Mouse (Mus musculus) gastrocnemius, postnatal 25 days (tissue): ENCODE measurements around the gene Acot8. TPM values are rescaled to one million over a fixed set of nuclear protein-coding genes. Genes with fewer than 3 reads are reported as not detected.
A peak's percentile ranks its signal among the peaks of the same experiment; 100 is the strongest.

Experiments
- DNase-seq: peaks from one replicate; pipeline ENCODE4 v3.0.0; 2022
- long read RNA-seq, 2 experiments: library from polyadenylated mRNA; stranded (forward); transcript quantifications; one replicate each; pipeline ENCODE4 v2.0.0; 2021
- total RNA-seq, 2 experiments: library from RNA; stranded (reverse); gene quantifications; 1 replicate in 1 of 2; 2 replicates in 1 of 2; pipeline ENCODE4 v1.2.3; 2021

Acot8 gene
- 1 to 10 TPM; 8.0 to 9.1 TPM for total RNA-seq
- long read RNA-seq, experiment 1, transcript Acot8-202 (6 exons, 1,152 nt): major isoform, 7 of 16 reads
- long read RNA-seq, experiment 1, partial matches to known transcripts: 5 of 16 reads
- long read RNA-seq, experiment 1, other reads (novel, unspliced or antisense): 1 of 16 reads
- long read RNA-seq, experiment 2, transcript Acot8-202 (6 exons, 1,152 nt): major isoform, 14 of 18 reads
- long read RNA-seq, experiment 2, partial matches to known transcripts: 2 of 18 reads
- long read RNA-seq, experiment 2, other reads (novel, unspliced or antisense): 1 of 18 reads

DNA sequence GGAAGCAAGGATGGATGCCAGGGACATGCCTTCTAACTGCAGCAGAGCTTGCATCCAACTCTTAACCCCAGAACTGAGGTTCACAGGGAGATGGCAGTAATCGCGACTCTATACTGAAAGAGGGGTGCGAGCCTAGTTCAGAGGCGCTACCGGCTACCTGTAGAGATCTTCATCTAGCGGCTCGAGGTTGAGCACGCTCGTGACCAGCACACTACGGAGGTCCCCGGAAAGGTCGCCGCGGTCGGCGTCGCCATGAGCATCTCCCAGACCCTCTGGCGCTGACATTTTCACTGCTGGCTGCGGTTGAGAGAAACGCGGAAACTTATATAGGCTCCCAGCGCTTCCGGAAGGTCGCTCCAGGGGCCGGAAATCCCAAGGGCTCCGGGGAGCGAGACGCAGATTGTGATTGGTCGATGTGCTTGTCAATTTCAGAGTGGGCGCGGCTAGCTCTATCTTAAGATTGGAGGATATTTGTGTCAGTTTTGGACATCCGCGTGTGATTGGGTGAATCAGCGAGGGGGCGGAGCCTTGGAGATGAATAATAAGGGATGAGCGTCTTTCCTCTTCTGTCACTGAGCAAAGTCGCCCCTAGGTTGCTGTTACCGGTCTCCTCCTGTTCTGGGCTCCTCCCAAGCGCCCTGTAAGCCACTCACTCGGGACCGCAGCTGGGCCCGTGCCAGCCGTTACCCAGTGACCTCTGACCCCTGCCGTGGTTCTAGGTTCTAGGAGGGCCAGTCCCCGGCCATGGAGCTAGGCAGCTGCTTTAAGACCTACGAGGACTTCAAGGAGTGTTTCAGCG lies at the start of gene Acot8, which contains the start of gene Zswim3:
Gene Acot8 (minus strand): TSS at position 350 of the 799 bp plus-strand sequence.
Gene Zswim3 (plus strand): TSS at position 566 of the 799 bp plus-strand sequence.
- peak; percentile 96 for DNase-seq

DNA sequence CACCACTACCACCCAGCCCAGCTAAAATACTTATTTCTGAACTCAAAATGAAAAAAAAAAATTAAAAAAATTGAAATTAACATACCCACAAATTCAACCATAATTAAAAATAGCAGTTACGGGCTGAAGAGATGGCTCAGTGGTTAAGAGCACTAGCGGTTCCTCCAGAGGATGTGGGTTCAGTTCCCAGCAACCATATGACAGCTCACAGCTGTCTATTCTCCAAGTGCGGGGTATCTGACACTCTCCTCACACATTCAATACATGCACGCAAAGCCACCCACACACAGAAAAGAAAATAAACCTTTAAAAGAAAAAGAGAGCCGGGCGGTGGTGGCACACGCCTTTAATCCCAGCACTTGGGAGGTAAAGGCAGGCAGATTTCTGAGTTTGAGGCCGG lies 45.4 kb upstream of the Acot8 start:
- DNase-seq: no peak

GRCm38 (mm10) chr2:164845782-164846181 lies 41.1 kb upstream of the Acot8 start:
- no peak for DNase-seq

DNA sequence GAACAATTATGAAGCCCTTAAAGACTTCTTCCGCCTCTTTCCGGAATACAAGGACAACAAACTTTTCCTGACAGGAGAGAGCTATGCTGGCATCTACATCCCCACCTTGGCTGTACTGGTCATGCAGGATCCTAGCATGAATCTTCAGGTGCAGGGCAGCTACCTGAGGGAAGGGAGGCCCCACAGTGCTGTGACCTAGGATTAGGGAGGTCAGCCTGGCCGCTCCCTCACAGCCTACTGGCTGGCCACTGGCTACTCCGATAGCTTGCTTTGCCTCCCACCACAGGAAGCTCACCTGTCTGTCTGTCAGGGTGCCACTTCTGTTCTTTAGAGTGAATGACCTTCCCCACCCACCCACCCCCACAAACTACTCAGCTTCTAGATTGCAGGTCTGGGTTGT lies 30.5 kb upstream of the Acot8 start:
- DNase-seq: no peak

DNA sequence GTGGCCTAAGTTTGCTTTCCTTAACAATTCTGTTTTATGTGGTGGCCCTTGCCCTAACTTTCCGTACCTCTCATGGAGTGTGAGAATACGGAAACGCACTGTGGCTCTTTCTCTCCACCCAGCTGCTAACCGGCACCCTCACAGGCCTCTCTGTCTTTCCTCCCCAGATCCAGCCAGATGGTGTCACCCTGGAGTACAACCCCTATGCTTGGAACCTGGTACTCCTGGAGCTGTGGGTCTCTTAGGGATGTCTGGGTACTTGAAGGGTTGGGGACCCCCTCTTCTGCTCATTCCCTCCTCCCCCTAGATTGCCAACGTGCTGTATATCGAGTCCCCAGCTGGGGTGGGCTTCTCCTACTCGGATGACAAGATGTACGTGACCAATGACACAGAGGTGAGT lies 29.8 kb upstream of the Acot8 start:
- DNase-seq: no peak

GRCm38 (mm10) chr2:164833314-164833959 lies 28.8 kb upstream of the Acot8 start, which contains the start of gene Neurl2:
Neurl2 (minus strand) TSS chr2:164833456.
- DNase-seq: peak; percentile 87

GRCm38 (mm10) chr2:164832748-164833301 lies 28.1 kb upstream of the Acot8 start, which contains the start of gene Ctsa:
Ctsa (plus strand) TSS chr2:164832873.
- DNase-seq: peak; percentile 74

- DNase-seq: no peak
These were observed 27.5 kb upstream of the Acot8 start for GRCm38 (mm10) chr2:164832032-164832747.

GRCm38 (mm10) chr2:164831029-164831428 lies 26.3 kb upstream of the Acot8 start:
- no peak for DNase-seq

DNA sequence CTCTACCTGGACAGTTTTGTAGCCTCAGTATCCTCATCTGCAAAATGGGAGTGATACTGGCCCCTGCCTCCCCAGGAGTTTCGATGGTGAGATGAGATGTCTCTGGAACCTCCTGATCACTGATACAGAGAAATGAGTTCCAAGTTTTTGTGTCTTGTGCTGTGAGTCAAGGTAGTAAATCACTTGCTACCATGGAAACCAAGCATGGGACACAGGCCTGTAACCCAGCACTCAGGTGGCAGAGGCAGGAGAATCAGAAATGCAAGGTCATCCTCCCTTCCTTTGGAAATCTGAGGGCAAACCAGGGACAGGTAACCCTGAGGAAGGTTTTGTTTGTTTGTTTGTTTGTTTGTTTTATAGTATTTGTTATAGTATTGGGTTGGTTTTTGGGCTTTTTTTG lies 24.4 kb upstream of the Acot8 start:
- DNase-seq: no peak

GRCm38 (mm10) chr2:164828437-164828836 lies 23.8 kb upstream of the Acot8 start, which contains the start of gene Spata25:
Spata25 (minus strand) TSS chr2:164828537.
- DNase-seq: no peak

- DNase-seq: no peak
These were observed 22.6 kb upstream of the Acot8 start for GRCm38 (mm10) chr2:164827146-164827850.

DNA sequence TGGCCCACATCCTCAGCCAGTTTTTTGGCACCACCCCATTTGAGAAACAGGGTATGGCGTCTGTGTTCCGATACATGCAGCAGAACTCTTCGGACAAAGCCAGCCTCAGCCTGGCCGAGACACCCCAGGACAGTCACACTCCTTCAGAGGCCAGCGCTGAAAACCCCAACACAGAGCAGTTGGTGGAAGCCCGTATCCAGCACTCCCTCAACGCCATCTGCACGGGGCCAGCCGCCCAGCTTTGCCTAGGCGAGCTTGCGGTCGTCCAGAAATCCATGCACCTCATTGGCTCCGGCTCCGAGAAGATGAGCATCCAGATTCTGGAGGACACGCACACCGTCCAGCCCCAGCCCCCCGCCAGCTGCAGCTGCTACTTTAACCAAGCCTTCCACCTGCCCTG lies 20.8 kb upstream of the Acot8 start:
- DNase-seq: no peak

DNA sequence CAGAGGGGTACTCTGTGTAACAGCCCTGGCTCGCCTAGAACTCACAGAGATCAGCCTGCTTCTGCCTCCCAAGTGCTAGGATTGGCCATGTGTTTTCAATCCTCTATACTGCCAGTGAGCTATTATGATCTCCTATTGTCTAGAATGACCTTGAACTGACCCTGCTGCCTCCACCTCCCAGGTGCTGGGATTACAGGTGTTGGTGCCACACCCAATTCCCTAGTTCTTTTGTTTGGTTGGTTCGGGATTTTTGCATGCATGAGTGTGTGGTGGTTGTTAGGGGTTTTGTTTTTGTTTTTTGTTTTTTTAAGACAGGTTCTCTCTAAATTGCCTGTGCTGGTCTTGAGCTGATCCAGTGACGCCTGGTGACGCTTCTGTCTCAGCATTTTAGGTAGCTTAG lies 19.3 kb upstream of the Acot8 start:
- DNase-seq: no peak

GRCm38 (mm10) chr2:164823181-164823585 lies 18.5 kb upstream of the Acot8 start:
- no peak for DNase-seq

- peak; percentile 99 for DNase-seq
These were observed 18.0 kb upstream of the Acot8 start, which contains the start of gene Zswim1 for GRCm38 (mm10) chr2:164822636-164823165. Zswim1 (plus strand) TSS chr2:164822686.

DNA sequence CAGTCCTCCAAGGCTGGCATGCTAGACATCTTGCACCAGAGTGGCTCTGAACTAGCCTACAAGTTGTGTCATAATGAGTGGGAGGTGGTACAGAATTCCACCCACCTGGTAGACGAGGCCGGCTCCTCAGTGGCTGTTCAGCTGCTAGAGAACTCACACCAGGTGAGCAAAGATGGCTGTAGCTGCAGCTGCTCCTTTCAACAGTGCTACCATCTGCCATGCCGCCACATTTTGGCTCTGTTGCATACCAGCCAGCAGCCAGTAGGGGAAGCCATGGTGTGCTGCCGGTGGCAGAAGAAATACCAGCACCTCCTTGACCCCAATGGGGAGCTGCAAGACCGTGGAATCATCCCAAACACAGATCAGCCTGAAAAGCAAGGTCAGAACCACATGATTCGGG lies 16.4 kb upstream of the Acot8 start:
- DNase-seq: no peak

- DNase-seq: no peak
These were observed 13.0 kb upstream of the Acot8 start for GRCm38 (mm10) chr2:164817703-164818102.

DNA sequence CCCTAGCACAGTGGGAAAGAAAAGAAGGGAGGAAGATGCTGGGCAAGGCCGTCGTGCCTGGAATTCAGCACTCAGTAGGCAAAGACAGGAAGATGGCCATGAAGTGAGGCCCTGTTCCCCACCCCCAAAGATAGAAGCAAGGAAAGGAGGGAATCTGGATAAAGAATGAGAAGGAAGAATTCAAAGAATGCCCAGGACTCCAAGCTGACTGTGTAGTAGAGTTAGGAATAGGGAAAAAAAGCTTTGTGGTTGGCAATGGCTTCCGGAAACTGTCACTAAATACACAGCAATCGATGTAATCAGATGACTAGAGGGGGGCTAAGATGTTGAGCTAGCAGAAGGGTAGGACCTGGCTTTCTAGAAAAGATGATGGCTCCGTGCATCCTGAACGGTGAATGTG lies 12.5 kb upstream of the Acot8 start:
- no peak for DNase-seq

DNA sequence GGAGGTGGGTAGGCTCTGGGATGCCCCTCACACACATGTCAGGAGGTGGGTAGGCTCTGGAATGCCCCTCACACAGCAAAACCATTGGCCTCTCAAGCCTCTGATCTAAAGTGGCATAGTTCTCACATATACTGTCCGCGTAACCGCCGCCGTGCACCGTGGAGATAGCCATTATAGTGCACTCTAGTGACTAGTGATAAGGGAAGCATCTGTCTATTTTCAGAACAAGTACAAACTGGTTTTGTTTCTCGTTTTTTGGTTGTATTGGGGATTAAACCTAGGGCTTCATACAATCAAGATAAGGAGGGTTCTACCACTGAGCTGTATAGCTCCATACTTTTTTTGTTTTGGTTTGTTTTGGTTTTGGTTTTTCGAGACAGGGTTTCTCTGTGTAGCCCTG lies 11.1 kb upstream of the Acot8 start:
- no peak for DNase-seq

DNA sequence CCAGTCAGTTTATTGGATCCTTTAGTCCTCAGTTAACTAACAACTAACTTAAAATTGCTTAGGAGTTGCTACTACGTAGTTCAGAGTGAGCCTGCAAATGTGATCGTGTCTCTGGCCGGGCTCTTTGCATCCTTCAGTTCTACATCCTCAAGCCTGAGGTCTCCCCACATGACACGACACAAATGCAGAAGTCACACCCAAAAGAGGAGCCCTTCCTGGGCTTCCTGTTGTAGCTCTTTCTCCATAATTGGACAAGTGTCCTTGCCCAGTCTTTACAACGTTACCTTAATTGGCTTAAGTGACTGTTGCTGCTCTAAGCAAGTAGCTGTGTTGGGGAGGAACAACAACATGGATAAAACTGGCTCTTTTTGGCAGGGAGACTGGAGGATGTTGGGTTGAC lies 10.7 kb upstream of the Acot8 start:
- DNase-seq: no peak
